20 mouse cellular contexts compared by ENCODE assay signal in genomic region chr10:87842501-87842900, GRCm38 (mm10).
"Had no signal": no experiment of that assay in that cellular context is flagged by ENCODE, and none has a peak within 500 bp of the region (broad histone marks: within the 10 kb centered on the region; RNA-seq: fewer than 3 reads in every experiment).

No protein-coding gene starts in this region.

- H3K9me3 ChIP-seq: limb, embryonic 10.5 days; limb, embryonic 13.5 days; liver, embryonic 13.5 days; midbrain, embryonic 12.5 days; midbrain, embryonic 15.5 days; neural tube, embryonic 13.5 days had no signal

- H3K4me3 ChIP-seq: layer of hippocampus, adult 2 months; limb, embryonic 10.5 days; limb, embryonic 13.5 days; liver, embryonic 13.5 days; midbrain, embryonic 12.5 days; midbrain, embryonic 15.5 days; myocyte; neural tube, embryonic 13.5 days had no signal

- H3K4me1 ChIP-seq: liver, embryonic 13.5 days; midbrain, embryonic 12.5 days; midbrain, embryonic 15.5 days had no signal

- H3K27ac ChIP-seq: kidney, postnatal 0 days; layer of hippocampus, adult 2 months; limb, embryonic 10.5 days; limb, embryonic 13.5 days; liver, embryonic 13.5 days; midbrain, embryonic 12.5 days; midbrain, embryonic 15.5 days; neural tube, embryonic 13.5 days; stomach, postnatal 0 days had no signal

- H3K36me3 ChIP-seq: limb, embryonic 10.5 days; limb, embryonic 13.5 days; liver, embryonic 13.5 days; midbrain, embryonic 12.5 days; midbrain, embryonic 15.5 days; neural tube, embryonic 13.5 days had no signal

- H3K9ac ChIP-seq: limb, embryonic 13.5 days; liver, embryonic 13.5 days; lung, embryonic 14.5 days; midbrain, embryonic 12.5 days; midbrain, embryonic 15.5 days; neural tube, embryonic 13.5 days had no signal

- DNase-seq: kidney, adult 18-20 months; kidney, postnatal 25 days; layer of hippocampus, adult 9-11 months; liver; liver, embryonic 13.5 days; lung, embryonic 14.5 days; right cerebral cortex, adult 18-20 months; right cerebral cortex, postnatal 14 days; right cerebral cortex, postnatal 4 days; thymus, postnatal 25 days had no signal

- H3K27me3 ChIP-seq: limb, embryonic 13.5 days; liver, embryonic 13.5 days; midbrain, embryonic 12.5 days; midbrain, embryonic 15.5 days; neural tube, embryonic 13.5 days had no signal

- H3K4me2 ChIP-seq: limb, embryonic 13.5 days; liver, embryonic 13.5 days; lung, embryonic 14.5 days; midbrain, embryonic 12.5 days; midbrain, embryonic 15.5 days; neural tube, embryonic 13.5 days had no signal

- ATAC-seq: lung, postnatal 0 days; midbrain, embryonic 15.5 days had no signal
